Mouse (Mus musculus) heart, adult 11 months (tissue): ENCODE measurements around the gene Ube2z.

Experiments used
- DNase-seq: peaks from one replicate; pipeline ENCODE4 v3.0.0; 2022

The Ube2z gene

DNA sequence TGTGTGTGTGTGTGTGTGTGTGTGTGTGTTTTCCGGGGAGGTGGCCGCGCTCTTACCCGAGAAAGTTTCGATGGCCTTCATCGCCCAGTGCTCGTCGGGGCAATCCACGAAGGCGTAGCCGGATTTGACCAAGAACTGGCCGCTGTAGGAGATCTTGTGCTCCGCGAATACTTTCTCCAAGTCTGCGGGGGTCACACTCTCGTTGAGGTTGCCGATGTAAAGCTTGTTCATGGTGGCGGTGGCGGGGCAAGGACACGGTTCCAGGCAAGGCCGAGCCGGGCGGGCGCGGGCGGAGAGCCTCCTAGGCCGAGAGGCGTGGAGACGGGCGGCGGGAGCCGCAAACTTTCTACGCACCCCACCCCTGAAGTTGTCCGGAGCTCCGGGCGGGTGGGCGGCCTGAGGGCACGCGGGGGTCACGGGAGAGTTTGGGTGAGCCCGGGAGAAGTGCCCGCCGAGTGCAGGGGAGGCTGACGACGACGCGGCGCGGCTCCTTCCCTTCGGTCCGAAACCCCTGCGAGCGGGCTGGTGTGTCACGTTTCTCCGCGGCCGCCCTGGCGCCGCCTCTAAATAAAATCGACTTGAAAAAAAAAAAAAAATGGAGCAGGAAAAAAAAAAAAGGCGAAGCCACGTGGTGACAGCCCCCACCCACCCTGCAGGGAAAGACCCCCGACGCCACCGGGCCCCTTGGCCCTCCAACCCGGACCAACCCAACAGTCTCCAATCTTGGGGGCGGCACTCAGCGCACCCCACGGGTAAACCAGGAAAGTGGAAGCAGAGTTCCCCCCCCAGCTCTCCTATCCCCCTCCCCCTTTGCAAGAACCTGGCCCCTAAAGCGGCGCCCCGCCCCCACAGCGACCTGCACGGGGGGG is 59.6 kb downstream of the Ube2z start, which contains the start of gene Igf2bp1:
Gene Igf2bp1 (minus strand): TSS at position 538 of the 869 bp plus-strand sequence.
- peak; percentile 89 for DNase-seq

DNA sequence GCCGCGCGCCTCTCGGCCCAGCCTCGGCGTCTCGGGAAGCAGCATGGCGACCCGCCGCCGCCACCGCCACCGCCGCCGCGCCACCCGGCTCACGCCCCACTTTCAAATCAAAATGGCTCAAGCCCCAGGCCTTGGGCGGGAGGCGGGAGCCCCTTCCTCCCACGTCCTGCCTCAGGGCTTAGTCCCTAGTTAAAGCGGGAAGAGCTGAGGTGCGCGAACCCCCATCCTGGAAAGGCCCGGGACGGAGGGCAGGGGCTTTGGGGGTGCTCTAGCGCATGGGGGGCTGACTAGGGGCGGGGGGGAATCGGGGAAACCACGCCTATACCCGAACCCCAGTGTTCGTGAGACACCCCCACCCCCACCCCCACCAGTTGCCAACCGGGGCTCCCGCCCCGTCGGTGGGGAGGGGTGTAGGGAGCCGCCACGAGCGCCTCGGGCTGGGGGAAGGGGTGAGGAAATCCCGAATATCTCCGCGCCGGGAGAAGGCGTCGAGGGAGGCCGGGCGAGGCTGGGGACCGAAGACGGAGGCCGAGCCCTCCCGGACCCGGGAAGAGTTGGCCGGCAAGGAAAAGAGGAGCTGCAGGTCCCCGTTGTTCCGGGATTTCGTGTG is 60.3 kb downstream of the Ube2z start:
- DNase-seq: peak; percentile 82

DNA sequence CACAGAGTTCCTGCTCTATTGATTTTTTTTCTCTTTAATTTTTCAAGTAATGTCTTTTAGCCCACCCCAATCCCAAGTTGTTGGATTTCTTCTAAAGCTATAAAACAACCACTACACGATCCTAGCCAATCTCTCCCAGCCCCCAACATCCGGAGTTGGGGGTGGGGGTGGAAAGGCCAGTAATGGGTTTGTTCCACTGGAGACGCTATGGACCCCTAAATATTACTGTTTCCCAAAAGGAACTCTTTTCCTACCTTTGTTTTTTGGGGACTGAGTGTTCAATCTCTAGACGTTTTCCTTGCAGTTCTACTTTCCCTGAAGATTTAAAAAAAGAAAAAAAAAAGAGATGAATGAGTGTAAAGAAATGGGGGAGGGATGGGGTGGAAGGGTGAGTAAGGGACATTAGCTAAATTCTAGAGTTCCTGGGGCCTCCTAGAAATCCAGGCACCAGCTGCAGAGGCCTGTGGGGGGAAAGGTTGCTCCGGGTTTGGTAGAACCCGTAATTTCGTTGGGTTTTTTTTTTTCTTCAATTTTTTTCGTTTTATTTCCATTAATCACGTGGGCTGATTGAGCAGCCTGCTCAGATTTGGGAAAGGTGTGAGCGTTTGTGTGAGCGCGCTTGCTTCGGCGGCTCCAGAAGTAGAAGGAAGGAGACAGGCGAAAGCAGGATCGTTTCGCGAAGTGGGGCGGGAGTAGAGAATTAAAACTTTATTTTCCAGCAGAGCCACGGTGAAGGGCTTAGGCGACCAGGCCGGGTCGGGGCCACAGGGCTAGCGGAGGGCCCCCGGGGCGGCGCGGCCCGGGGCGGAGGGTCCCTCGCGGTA is 61.0 kb downstream of the Ube2z start:
- peak; percentile 24 for DNase-seq

DNA sequence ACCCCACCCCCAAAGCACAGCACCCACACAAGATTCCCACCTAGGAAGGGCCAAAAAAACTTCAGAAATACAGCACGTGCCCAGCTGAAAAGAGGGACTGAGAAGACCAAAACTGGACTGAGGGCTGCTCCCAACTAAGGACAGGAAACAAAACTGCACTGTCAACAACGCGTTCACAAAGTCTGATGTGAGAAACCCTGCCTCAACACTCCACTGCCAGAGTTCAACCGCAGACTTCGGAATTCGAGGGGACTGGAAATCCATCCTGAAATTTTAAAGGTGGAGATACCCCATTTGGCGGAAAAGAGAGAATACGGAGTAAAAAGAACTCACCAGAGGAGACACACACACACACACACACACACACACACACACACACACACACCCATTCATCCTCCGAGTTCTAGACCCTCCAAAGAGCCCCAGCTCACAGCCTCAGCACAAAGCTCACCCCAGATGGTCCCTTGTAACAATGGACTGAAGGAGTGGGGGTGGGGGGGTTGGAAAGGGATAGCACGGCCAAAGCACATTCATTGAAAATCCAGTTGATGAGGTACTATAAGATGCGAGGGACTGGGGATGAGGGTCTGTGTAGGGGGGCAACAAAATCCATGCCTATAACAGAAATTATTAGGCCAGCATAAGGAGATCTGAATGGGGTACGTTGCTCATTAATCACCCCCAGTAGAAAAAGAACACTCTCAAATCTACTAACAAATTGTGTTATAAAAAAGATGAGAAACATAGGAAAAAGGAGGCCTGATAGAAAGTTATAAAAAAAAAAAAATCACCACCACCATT is 61.9 kb downstream of the Ube2z start:
- DNase-seq: peak; percentile 60
